Mouse (Mus musculus) erythroblast, embryonic 14.5 days (primary cell): ENCODE results near the gene C1qtnf2.

Experiments used
- GATA1 ChIP-seq: IDR thresholded peaks from 2 replicates; pipeline ENCODE4 v1.6.1; 2012; ENCODE audit warnings: low read length, inconsistent platforms, mixed read lengths
- TAL1 ChIP-seq: IDR thresholded peaks from 3 replicates; pipeline ENCODE4 v1.6.1; 2012; ENCODE audit warnings: low read length, inconsistent platforms, mixed read lengths

GRCm38 (mm10) chr11:43530043-43530442, 56.0 kb downstream of the C1qtnf2 start:
- TF ChIP-seq GATA1 (no peak), TAL1 (no peak)
